Mouse (Mus musculus): Measurements from ENCODE around the gene Il12rb1.

- TF ChIP-seq POLR2A (IDR thresholded peaks at IDR 0.05; ENCODE audit: insufficient read length, low read depth): no peak
- no peak for TF ChIP-seq MAX (IDR thresholded peaks at IDR 0.05; ENCODE audit: low read depth)
- TF ChIP-seq E2F4 (IDR thresholded peaks at IDR 0.05; ENCODE audit: insufficient read depth): no peak
- no peak for TF ChIP-seq USF1 (IDR thresholded peaks at IDR 0.05; ENCODE audit: low read depth)
- TF ChIP-seq MYOG (IDR thresholded peaks at IDR 0.05; ENCODE audit: control insufficient read depth in 1 of 3, insufficient read depth in 1 of 3, insufficient read length in 2 of 3, low read depth in 2 of 3): no peak
- no peak for TF ChIP-seq TCF12 (IDR thresholded peaks at IDR 0.05; ENCODE audit: insufficient read depth, poor library complexity, severe bottlenecking)
- no peak for TF ChIP-seq POLR2AphosphoS2 (IDR thresholded peaks at IDR 0.05; ENCODE audit: insufficient read length, low read depth)
- no peak for TF ChIP-seq CEBPB (IDR thresholded peaks at IDR 0.05; ENCODE audit: insufficient read depth, poor library complexity, severe bottlenecking)
- TF ChIP-seq TCF3 (IDR thresholded peaks at IDR 0.05; ENCODE audit: insufficient read length, low read depth): no peak
These were observed 42.7 kb downstream of the Il12rb1 start for GRCm38 (mm10) chr8:70850947-70851346.

All from myocyte (in vitro differentiated cells).